Mouse (Mus musculus) megakaryocyte, adult 5-6 weeks (primary cell): ENCODE data around the gene Bco1. TPM values are rescaled to one million over a fixed set of nuclear protein-coding genes. Genes with fewer than 3 reads are reported as not detected.

Source experiments
- ATAC-seq: 2 replicates; pipeline ENCODE4 v1.8.0; 2016; ENCODE audit warnings: mild to moderate bottlenecking, inconsistent platforms; ENCODE audit not compliant: poor library complexity, severe bottlenecking
- total RNA-seq, 2 experiments: library from RNA; stranded (forward) in 1 of 2; stranded (reverse) in 1 of 2; fragments of 153-499, 151-499 nt in 1 of 2; fragments of 221-1000, 200-1000 nt in 1 of 2; gene quantifications; 2 replicates each; pipeline versions ENCODE4 v1.2.3 to v1.2.4; 2015 to 2017

Gene Bco1
- total RNA-seq, 2 experiments from 2014 or later = not detected

- no peak for ATAC-seq
Observed at GRCm38 (mm10) chr8:117087036-117087435, 8.6 kb upstream of the Bco1 start.

GRCm38 (mm10) chr8:117089802-117090201 lies 5.9 kb upstream of the Bco1 start:
- ATAC-seq = no peak

GRCm38 (mm10) chr8:117094053-117094452 lies 1.6 kb upstream of the Bco1 start:
- no peak for ATAC-seq

GRCm38 (mm10) chr8:117097051-117097563 lies 1.5 kb downstream of the Bco1 start:
- ATAC-seq = no peak

- ATAC-seq = no peak
Observed at GRCm38 (mm10) chr8:117097564-117098191, 2.0 kb downstream of the Bco1 start.

- ATAC-seq = peak; percentile 85
Observed at GRCm38 (mm10) chr8:117107533-117107932, 11.9 kb downstream of the Bco1 start.

- no peak for ATAC-seq
Observed at GRCm38 (mm10) chr8:117109018-117109711, 13.5 kb downstream of the Bco1 start.

- ATAC-seq = peak; percentile 76
Observed at GRCm38 (mm10) chr8:117109801-117110390, 14.2 kb downstream of the Bco1 start.

GRCm38 (mm10) chr8:117111641-117112040 lies 16.0 kb downstream of the Bco1 start:
- no peak for ATAC-seq

GRCm38 (mm10) chr8:117112261-117112660 lies 16.6 kb downstream of the Bco1 start:
- no peak for ATAC-seq

- no peak for ATAC-seq
Observed at GRCm38 (mm10) chr8:117115094-117115493, 19.4 kb downstream of the Bco1 start.

- no peak for ATAC-seq
Observed at GRCm38 (mm10) chr8:117115676-117116446, 20.2 kb downstream of the Bco1 start.

- ATAC-seq = no peak
Observed at GRCm38 (mm10) chr8:117116534-117116933, 20.9 kb downstream of the Bco1 start.

GRCm38 (mm10) chr8:117118409-117118808 lies 22.8 kb downstream of the Bco1 start:
- no peak for ATAC-seq

GRCm38 (mm10) chr8:117121277-117121676 lies 25.6 kb downstream of the Bco1 start:
- peak; percentile 96 for ATAC-seq

GRCm38 (mm10) chr8:117123850-117124633 lies 28.4 kb downstream of the Bco1 start:
- ATAC-seq = no peak

GRCm38 (mm10) chr8:117125854-117126253 lies 30.2 kb downstream of the Bco1 start:
- ATAC-seq = no peak

- no peak for ATAC-seq
Observed at GRCm38 (mm10) chr8:117126411-117126810, 30.8 kb downstream of the Bco1 start.

- peak; percentile 43 for ATAC-seq
Observed at GRCm38 (mm10) chr8:117127063-117127462, 31.4 kb downstream of the Bco1 start.

GRCm38 (mm10) chr8:117133702-117134101 lies 38.0 kb downstream of the Bco1 start:
- no peak for ATAC-seq
